Comparison of ENCODE assay signal across 8 mouse cellular contexts in the genomic region with DNA sequence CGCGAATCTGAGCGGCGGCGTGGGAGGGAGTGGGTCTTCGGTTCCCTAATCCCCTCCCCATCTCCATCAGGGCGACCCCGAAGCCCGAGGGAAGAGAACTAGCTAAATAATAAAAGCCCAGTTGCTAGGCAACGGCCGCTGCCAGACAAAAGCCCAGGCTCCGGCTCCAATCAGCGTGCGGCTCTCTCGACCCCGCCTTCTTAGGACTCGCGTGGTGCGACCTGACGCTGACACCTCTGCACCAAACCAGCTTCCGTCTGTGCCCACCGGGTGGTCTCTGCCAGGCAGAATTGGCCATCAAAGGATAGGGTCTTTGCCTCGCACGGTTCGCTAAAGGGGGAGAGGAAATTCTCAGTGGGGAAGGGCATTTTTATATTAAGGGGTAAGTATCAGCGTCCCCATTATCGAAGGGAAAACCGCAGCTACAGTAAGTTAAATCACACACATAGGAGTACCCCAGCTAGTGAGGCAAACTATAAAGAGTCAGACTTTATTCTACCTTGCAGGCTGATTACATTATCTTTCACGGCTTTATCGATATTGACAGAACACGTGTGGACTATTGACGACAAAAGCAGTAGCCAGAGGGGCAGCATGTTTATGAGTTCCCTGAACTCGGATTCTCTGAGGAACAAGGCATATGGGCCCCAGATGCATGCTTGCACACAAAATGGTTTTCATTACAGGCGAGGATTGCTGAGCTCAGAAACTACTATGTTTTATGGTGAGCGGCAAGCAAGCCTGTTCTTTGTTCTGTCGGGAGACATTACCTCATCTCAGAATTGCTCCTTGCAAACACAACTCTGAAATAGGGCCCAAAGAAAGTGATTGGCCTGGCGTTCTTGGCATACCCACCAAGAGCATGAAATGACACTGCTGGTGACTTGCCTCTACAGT. TPM values are rescaled to one million over a fixed set of nuclear protein-coding genes. Genes with fewer than 3 reads are reported as not detected.
DNase-seq lines count a peak whose midpoint lies in the region; ATAC-seq and TF ChIP-seq lines count a peak whose summit lies in the region.

A gene (plus strand): TSS at position 183 of the 897 bp plus-strand sequence.

- TF ChIP-seq CTCF in intestine, postnatal 0 days (IDR thresholded peaks at IDR 0.05; ENCODE audit: low read depth): no peak

- H3K4me1 ChIP-seq in intestine, postnatal 0 days (replicated peaks; ENCODE audit: control insufficient read depth, insufficient read depth, low read length): peaks cover 8% of the 10 kb centered on the region
- H3K4me1 ChIP-seq in midbrain, embryonic 10.5 days: peaks cover 49% of the 10 kb centered on the region

- H3K4me2 ChIP-seq in intestine, postnatal 0 days (replicated peaks; ENCODE audit: low read depth): peak within 1 kb of the TSS; percentile 77

- H3K4me3 ChIP-seq in intestine, postnatal 0 days (ENCODE audit: low read depth, low read length): peak within 1 kb of the TSS; percentile 76
- peak within 1 kb of the TSS; percentile 87 for H3K4me3 ChIP-seq in midbrain, embryonic 10.5 days

- intact Hi-C loops in left cerebral cortex, postnatal 36 days (cut with DNase I): loop anchor here (2.0 to 10.0 kb wide), 3 partner anchors 325 to 1093 kb away; a partner anchor contains a TSS

- peak; percentile 91 for DNase-seq in adrenal gland, postnatal 10 days
- peak; percentile 91 for DNase-seq in embryo, embryonic 11.5 days (ENCODE audit: low read depth, low spot score)
- DNase-seq in left cerebral cortex, postnatal 36 days (ENCODE audit: low spot score in 2 of 2): peak; percentile 90 to 92
- DNase-seq in midbrain, embryonic 10.5 days (ENCODE audit: low spot score): peak; percentile 95
- DNase-seq in right cerebral cortex, postnatal 4 days: peak; percentile 91
- peak; percentile 86 for DNase-seq in yolk sac, embryonic 10.5 days (ENCODE audit: low spot score)

- H3K36me3 ChIP-seq in intestine, postnatal 0 days (ENCODE audit: control insufficient read depth, insufficient read depth): no peaks in the 10 kb centered on the region
- no peaks in the 10 kb centered on the region for H3K36me3 ChIP-seq in midbrain, embryonic 10.5 days

- WGBS in intestine, postnatal 0 days: 6% methylated on average over 33 of the region's 37 CpGs
- WGBS in midbrain, embryonic 10.5 days: 9% methylated on average over 37 of the region's 37 CpGs

- H3K9ac ChIP-seq in intestine, postnatal 0 days (ENCODE audit: low read depth, low read length): peak within 1 kb of the TSS; percentile 89

- peak; percentile 65 for ATAC-seq in granulocyte monocyte progenitor cell, adult 5-6 weeks (replicated peaks; ENCODE audit: poor library complexity, severe bottlenecking)
- peak; percentile 39 for ATAC-seq in intestine, postnatal 0 days

- H3K27ac ChIP-seq in intestine, postnatal 0 days (ENCODE audit: low read depth, low read length): peak within 1 kb of the TSS; percentile 95
- H3K27ac ChIP-seq in midbrain, embryonic 10.5 days (replicated peaks): peak within 1 kb of the TSS; percentile 98

- H3K9me3 ChIP-seq in intestine, postnatal 0 days (ENCODE audit: control insufficient read depth): no peaks in the 10 kb centered on the region
- H3K9me3 ChIP-seq in midbrain, embryonic 10.5 days (replicated peaks): no peaks in the 10 kb centered on the region

- H3K27me3 ChIP-seq in intestine, postnatal 0 days (replicated peaks; ENCODE audit: control insufficient read depth, insufficient read depth, low read length): no peaks in the 10 kb centered on the region
- peaks cover 8% of the 10 kb centered on the region for H3K27me3 ChIP-seq in midbrain, embryonic 10.5 days (ENCODE audit: low read depth, poor library complexity, severe bottlenecking)

RNA-seq across cellular contexts. Expression of the gene that starts here (rescaled TPM):
- total RNA-seq in adrenal gland, postnatal 10 days (2021): 10 to 100 TPM; 42.4 to 43.9 TPM
- not detected in 2 replicates for total RNA-seq in granulocyte monocyte progenitor cell, adult 5-6 weeks (2014; fragmentation: Nextera tagmentation)
- total RNA-seq in granulocyte monocyte progenitor cell, adult 5-6 weeks (2017): 0.77 and 0.86 TPM in 2 replicates
- 33.5 and 33.8 TPM in 2 replicates for polyA plus RNA-seq in intestine, postnatal 0 days (2015; fragmentation: Nextera tagmentation; extraction: Ambion mirVana)
- total RNA-seq in left cerebral cortex, postnatal 36 days (2021): 10 to 100 TPM; 14.5 to 17.0 TPM
- polyA plus RNA-seq in midbrain, embryonic 10.5 days (2016; fragmentation: Nextera tagmentation; extraction: Ambion mirVana): 21.8 and 22.9 TPM in 2 replicates

Comparison
In these comparisons a context has a peak if more than half of its experiments do, and no peak if none do; other contexts are left out.
1. Peak in every context shown above with its lines: DNase-seq, ATAC-seq, H3K4me3 ChIP-seq and H3K27ac ChIP-seq.
2. RNA of the gene that starts here (total RNA-seq): 42.4 to 43.9 TPM in adrenal gland, postnatal 10 days and 14.5 to 17.0 TPM in left cerebral cortex, postnatal 36 days; 0.77 to 0.86 TPM in granulocyte monocyte progenitor cell, adult 5-6 weeks; every median in the first group is over 4 times any median in the second.
3. Peak in ATAC-seq in granulocyte monocyte progenitor cell, adult 5-6 weeks; RNA of the gene not detected or under 1 TPM.